Mouse (Mus musculus) MEL (cell line): ENCODE data around the gene Dennd1a. TPM values are rescaled to one million over a fixed set of nuclear protein-coding genes. Genes with fewer than 3 reads are reported as not detected.

Source experiments
- DNase-seq: peaks from one replicate; pipeline ENCODE4 v3.0.0; 2011; ENCODE audit warnings: low read depth, low spot score
- H3K27ac ChIP-seq: 2 replicates; pipeline ENCODE4 v1.5.1; 2012; ENCODE audit warnings: low read depth, mild to moderate bottlenecking, control low read depth, low read length, moderate library complexity; ENCODE audit not compliant: control insufficient read depth
- H3K27me3 ChIP-seq, 2 experiments: fragments of 150-350 bp in 1 of 2; sonication (generic) in 1 of 2; 2 replicates each; pipeline ENCODE4 v1.6.1; 2012; ENCODE audit warnings: low read length in 2 of 2, mild to moderate bottlenecking in 2 of 2, improper control_type of control experiment in 1 of 2, moderate library complexity in 1 of 2; ENCODE audit not compliant: insufficient read depth in 2 of 2, control insufficient read depth in 1 of 2
- H3K36me3 ChIP-seq, 2 experiments: 2 replicates each; pipeline ENCODE4 v1.6.1; 2012 to 2014; ENCODE audit warnings: low read length in 2 of 2, improper control_type of control experiment in 1 of 2, inconsistent platforms in 1 of 2, mild to moderate bottlenecking in 1 of 2; ENCODE audit not compliant: insufficient read depth in 2 of 2, control insufficient read depth in 1 of 2
- H3K4me1 ChIP-seq, 2 experiments: fragments of 150-350 bp in 1 of 2; sonication (generic) in 1 of 2; 2 replicates each; pipeline ENCODE4 v1.6.1; 2012; ENCODE audit warnings: low read length in 2 of 2, improper control_type of control experiment in 1 of 2, mild to moderate bottlenecking in 1 of 2; ENCODE audit not compliant: insufficient read depth in 2 of 2, control insufficient read depth in 1 of 2
- H3K4me3 ChIP-seq, 2 experiments: fragments of 150-350 bp in 1 of 2; sonication (generic) in 1 of 2; 2 replicates each; pipeline ENCODE4 v1.5.1; 2012; ENCODE audit warnings: low read depth in 2 of 2, low read length in 2 of 2, mild to moderate bottlenecking in 2 of 2, moderate library complexity in 2 of 2, control low read depth in 1 of 2, improper control_type of control experiment in 1 of 2; ENCODE audit not compliant: control insufficient read depth in 1 of 2, insufficient read depth in 1 of 2
- H3K79me2 ChIP-seq: 2 replicates; pipeline ENCODE4 v1.6.1; 2012; ENCODE audit warnings: mild to moderate bottlenecking, low read length, moderate library complexity; ENCODE audit not compliant: control insufficient read depth, poor library complexity, insufficient read depth
- H3K9ac ChIP-seq: 2 replicates; pipeline ENCODE4 v1.6.1; 2012; ENCODE audit warnings: low read depth, mild to moderate bottlenecking, control low read depth, low read length, moderate library complexity; ENCODE audit not compliant: control insufficient read depth, poor library complexity, severe bottlenecking
- H3K9me3 ChIP-seq: fragments of 150-350 bp; sonication (generic); replicated peaks from 2 replicates; pipeline ENCODE4 v1.6.1; 2012; ENCODE audit warnings: mild to moderate bottlenecking, low read length, improper control_type of control experiment, moderate library complexity; ENCODE audit not compliant: insufficient read depth
- BHLHE40 ChIP-seq: IDR thresholded peaks from 2 replicates; pipeline ENCODE4 v1.6.1; 2012; ENCODE audit warnings: low read depth, mild to moderate bottlenecking, inconsistent platforms, low read length, improper control_type of control experiment, borderline replicate concordance
- CHD1 ChIP-seq: IDR thresholded peaks from 2 replicates; pipeline ENCODE4 v1.6.1; 2012; ENCODE audit warnings: low read depth, mild to moderate bottlenecking, inconsistent platforms, low read length, improper control_type of control experiment
- E2F4 ChIP-seq: IDR thresholded peaks from 2 replicates; pipeline ENCODE4 v1.6.1; 2011; ENCODE audit warnings: low read depth, low read length, improper control_type of control experiment, borderline replicate concordance
- ELF1 ChIP-seq: IDR thresholded peaks from 2 replicates; pipeline ENCODE4 v1.6.1; 2014; ENCODE audit warnings: low read depth, mild to moderate bottlenecking, inconsistent platforms, low read length, improper control_type of control experiment, moderate library complexity
- GABPA ChIP-seq: IDR thresholded peaks from 2 replicates; pipeline ENCODE4 v1.6.1; 2012; ENCODE audit warnings: low read depth, mild to moderate bottlenecking, inconsistent platforms, low read length, improper control_type of control experiment, moderate library complexity
- GATA1 ChIP-seq: IDR thresholded peaks from 2 replicates; pipeline ENCODE4 v1.6.1; 2011; ENCODE audit warnings: low read depth, low read length, improper control_type of control experiment
- HCFC1 ChIP-seq: IDR thresholded peaks from 2 replicates; pipeline ENCODE4 v1.6.1; 2012; ENCODE audit warnings: low read depth, mild to moderate bottlenecking, inconsistent platforms, low read length, improper control_type of control experiment, moderate library complexity
- JUND ChIP-seq: IDR thresholded peaks from 2 replicates; pipeline ENCODE4 v1.6.1; 2011; ENCODE audit warnings: low read depth, mild to moderate bottlenecking, improper control_type of control experiment, low read length
- MAZ ChIP-seq: IDR thresholded peaks from 2 replicates; pipeline ENCODE4 v1.6.1; 2012; ENCODE audit warnings: low read depth, mild to moderate bottlenecking, inconsistent platforms, low read length, improper control_type of control experiment
- MEF2A ChIP-seq: IDR thresholded peaks from 2 replicates; pipeline ENCODE4 v1.6.1; 2014; ENCODE audit warnings: low read depth, mild to moderate bottlenecking, inconsistent platforms, low read length, improper control_type of control experiment; ENCODE audit not compliant: poor library complexity, insufficient replicate concordance, severe bottlenecking; ENCODE audit errors: extremely low read depth
- MXI1 ChIP-seq: IDR thresholded peaks from 2 replicates; pipeline ENCODE4 v1.6.1; 2011; ENCODE audit warnings: mild to moderate bottlenecking, low read depth, low read length, improper control_type of control experiment
- MYB ChIP-seq: IDR thresholded peaks from 2 replicates; pipeline ENCODE4 v1.6.1; 2011; ENCODE audit warnings: mild to moderate bottlenecking, low read depth, low read length, improper control_type of control experiment
- NELFE ChIP-seq: IDR thresholded peaks from 2 replicates; pipeline ENCODE4 v1.6.1; 2011; ENCODE audit warnings: low read depth, low read length, improper control_type of control experiment
- NRF1 ChIP-seq: IDR thresholded peaks from 2 replicates; pipeline ENCODE4 v1.6.1; 2014; ENCODE audit warnings: low read depth, mild to moderate bottlenecking, inconsistent platforms, low read length, improper control_type of control experiment, moderate library complexity; ENCODE audit not compliant: poor library complexity, insufficient read depth, severe bottlenecking
- POLR2AphosphoS5 ChIP-seq: IDR thresholded peaks from 2 replicates; pipeline ENCODE4 v1.6.1; 2012; ENCODE audit warnings: low read depth, borderline replicate concordance, mild to moderate bottlenecking, inconsistent platforms, low read length, moderate library complexity, mixed read lengths
- RCOR1 ChIP-seq: IDR thresholded peaks from 2 replicates; pipeline ENCODE4 v1.6.1; 2012; ENCODE audit warnings: low read depth, mild to moderate bottlenecking, inconsistent platforms, low read length, improper control_type of control experiment
- SMC3 ChIP-seq: IDR thresholded peaks from 2 replicates; pipeline ENCODE4 v1.6.1; 2011; ENCODE audit warnings: low read depth, low read length, improper control_type of control experiment
- TBP ChIP-seq: IDR thresholded peaks from 2 replicates; pipeline ENCODE4 v1.8.0; 2011; ENCODE audit warnings: low read depth, low read length, improper control_type of control experiment
- TCF12 ChIP-seq: IDR thresholded peaks from 2 replicates; pipeline ENCODE4 v1.6.1; 2014; ENCODE audit warnings: low read depth, mild to moderate bottlenecking, inconsistent platforms, low read length, improper control_type of control experiment, moderate library complexity
- UBTF ChIP-seq: IDR thresholded peaks from 2 replicates; pipeline ENCODE4 v1.6.1; 2012; ENCODE audit warnings: low read depth, mild to moderate bottlenecking, inconsistent platforms, low read length, improper control_type of control experiment, moderate library complexity, borderline replicate concordance; ENCODE audit not compliant: insufficient read depth
- USF1 ChIP-seq: IDR thresholded peaks from 2 replicates; pipeline ENCODE4 v1.6.1; 2014; ENCODE audit warnings: low read depth, mild to moderate bottlenecking, inconsistent platforms, low read length, improper control_type of control experiment, moderate library complexity
- USF2 ChIP-seq, 2 experiments: IDR thresholded peaks; 2 replicates each; pipeline ENCODE4 v1.6.1; 2011 to 2012; ENCODE audit warnings: improper control_type of control experiment in 2 of 2, low read length in 2 of 2, borderline replicate concordance in 1 of 2, inconsistent platforms in 1 of 2, low read depth in 1 of 2, mild to moderate bottlenecking in 1 of 2; ENCODE audit not compliant: insufficient read depth in 1 of 2
- ZKSCAN1 ChIP-seq: IDR thresholded peaks from 2 replicates; pipeline ENCODE4 v1.6.1; 2012; ENCODE audit warnings: low read depth, mild to moderate bottlenecking, inconsistent platforms, low read length, improper control_type of control experiment, moderate library complexity
- polyA plus RNA-seq, 2 experiments: library from polyadenylated mRNA; stranded (reverse) in 1 of 2; unstranded in 1 of 2; fragments of >175 nt in 1 of 2; fragments of >200 nt in 1 of 2; gene quantifications; 2 replicates each; pipeline versions ENCODE4 v1.2.1 to v1.2.4; 2012; ENCODE audit warnings: low replicate concordance in 2 of 2, low read depth in 1 of 2; ENCODE audit not compliant: insufficient read length in 2 of 2, insufficient read depth in 1 of 2, missing spikeins in 1 of 2
- total RNA-seq: library from RNA; depleted of rRNA; stranded (reverse); fragments of 300-350 nt; gene quantifications from 2 replicates; pipeline ENCODE4 v1.2.3, GENCODE M21; 2012

Dennd1a gene
- total and polyA plus RNA-seq, 3 experiments = 5.0 to 21.8 TPM; not detected in 1

DNA sequence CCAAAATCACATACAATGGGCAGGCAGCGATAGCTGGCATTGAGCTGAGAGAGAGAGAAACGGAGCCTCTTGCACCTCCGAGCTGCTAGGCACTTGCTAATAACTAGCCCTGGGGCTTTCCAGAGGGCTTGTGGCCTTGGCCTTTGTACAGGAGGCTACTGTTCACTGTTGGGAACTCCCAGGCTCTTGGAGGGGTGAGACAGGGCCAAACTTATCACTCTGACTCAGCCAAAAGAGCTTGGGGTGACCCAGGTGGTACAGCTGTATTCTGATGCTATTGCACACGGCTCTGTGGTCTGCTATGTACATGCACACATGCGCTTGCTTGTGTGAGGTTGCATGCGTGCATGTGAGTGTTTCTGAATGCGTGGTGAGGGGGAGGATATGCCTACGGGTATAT lies 517.4 kb downstream of the Dennd1a start:
- no peaks in the 10 kb centered on the region for H3K27me3 ChIP-seq
- no peak overlapping the region for H3K9ac ChIP-seq

GRCm38 (mm10) chr2:37768903-37769302 lies 518.3 kb downstream of the Dennd1a start:
- no peaks in the 10 kb centered on the region; a peak in 1 of 4 replicates for H3K4me1 ChIP-seq
- H3K27me3 ChIP-seq = no peaks in the 10 kb centered on the region

More for the DNA sequence above, 517.4 kb downstream of the Dennd1a start:
- no peak overlapping the region for H3K4me3 ChIP-seq
- no peaks in the 10 kb centered on the region for H3K79me2 ChIP-seq
- no peak for TF ChIP-seq NRF1
- TF ChIP-seq USF2 (IDR thresholded peaks at IDR 0.05; ENCODE audit: borderline replicate concordance in 1 of 2, insufficient read depth in 1 of 2, low read depth in 1 of 2, low read length in 2 of 2) = no peak
- TF ChIP-seq MEF2A = no peak
- no peak for TF ChIP-seq USF1
- TF ChIP-seq SMC3 = no peak
- no peak for TF ChIP-seq ELF1
- no peak for TF ChIP-seq TBP
- TF ChIP-seq CHD1 = no peak
- no peak for TF ChIP-seq E2F4
- no peak for TF ChIP-seq UBTF
- TF ChIP-seq BHLHE40 = no peak
- no peak for TF ChIP-seq MAZ
- TF ChIP-seq RCOR1 = no peak
- no peak for TF ChIP-seq NELFE
- no peak for TF ChIP-seq GATA1
- TF ChIP-seq TCF12 = no peak
- TF ChIP-seq MXI1 = no peak
- DNase-seq = no peak
- H3K9me3 ChIP-seq = no peaks in the 10 kb centered on the region
- H3K27ac ChIP-seq = no peak overlapping the region
- no peaks in the 10 kb centered on the region for H3K36me3 ChIP-seq
- H3K4me1 ChIP-seq = no peaks in the 10 kb centered on the region; a peak in 1 of 4 replicates

More at GRCm38 (mm10) chr2:37768903-37769302, 518.3 kb downstream of the Dennd1a start:
- H3K4me3 ChIP-seq = no peak overlapping the region
- no peak overlapping the region for H3K9ac ChIP-seq
- H3K27ac ChIP-seq = no peak overlapping the region
- DNase-seq = no peak
- no peaks in the 10 kb centered on the region for H3K9me3 ChIP-seq
- H3K79me2 ChIP-seq = no peaks in the 10 kb centered on the region
- TF ChIP-seq HCFC1 = no peak
- no peak for TF ChIP-seq JUND
- no peak for TF ChIP-seq ZKSCAN1
- no peak for TF ChIP-seq POLR2AphosphoS5
- TF ChIP-seq USF2 (IDR thresholded peaks at IDR 0.05; ENCODE audit: borderline replicate concordance in 1 of 2, insufficient read depth in 1 of 2, low read depth in 1 of 2, low read length in 2 of 2) = no peak
- TF ChIP-seq BHLHE40 = no peak
- TF ChIP-seq RCOR1 = no peak
- no peak for TF ChIP-seq MYB
- no peak for TF ChIP-seq CHD1
- no peak for TF ChIP-seq MAZ
- TF ChIP-seq GABPA = no peak
- TF ChIP-seq MXI1 = no peak
- H3K36me3 ChIP-seq = no peaks in the 10 kb centered on the region
